Mouse (Mus musculus) MEL (cell line): ENCODE results near the gene Trappc12. TPM values are rescaled to one million over a fixed set of nuclear protein-coding genes. Genes with fewer than 3 reads are reported as not detected.

ENCODE experiments used
- DNase-seq: peaks from one replicate; pipeline ENCODE4 v3.0.0; 2011; ENCODE audit warnings: low read depth, low spot score
- H3K27ac ChIP-seq: 2 replicates; pipeline ENCODE4 v1.5.1; 2012; ENCODE audit warnings: low read depth, mild to moderate bottlenecking, control low read depth, low read length, moderate library complexity; ENCODE audit not compliant: control insufficient read depth
- H3K27me3 ChIP-seq, 2 experiments: fragments of 150-350 bp in 1 of 2; sonication (generic) in 1 of 2; 2 replicates each; pipeline ENCODE4 v1.6.1; 2012; ENCODE audit warnings: low read length in 2 of 2, mild to moderate bottlenecking in 2 of 2, improper control_type of control experiment in 1 of 2, moderate library complexity in 1 of 2; ENCODE audit not compliant: insufficient read depth in 2 of 2, control insufficient read depth in 1 of 2
- H3K36me3 ChIP-seq, 2 experiments: 2 replicates each; pipeline ENCODE4 v1.6.1; 2012 to 2014; ENCODE audit warnings: low read length in 2 of 2, improper control_type of control experiment in 1 of 2, inconsistent platforms in 1 of 2, mild to moderate bottlenecking in 1 of 2; ENCODE audit not compliant: insufficient read depth in 2 of 2, control insufficient read depth in 1 of 2
- H3K4me1 ChIP-seq, 2 experiments: fragments of 150-350 bp in 1 of 2; sonication (generic) in 1 of 2; 2 replicates each; pipeline ENCODE4 v1.6.1; 2012; ENCODE audit warnings: low read length in 2 of 2, improper control_type of control experiment in 1 of 2, mild to moderate bottlenecking in 1 of 2; ENCODE audit not compliant: insufficient read depth in 2 of 2, control insufficient read depth in 1 of 2
- H3K4me3 ChIP-seq, 2 experiments: fragments of 150-350 bp in 1 of 2; sonication (generic) in 1 of 2; 2 replicates each; pipeline ENCODE4 v1.5.1; 2012; ENCODE audit warnings: low read depth in 2 of 2, low read length in 2 of 2, mild to moderate bottlenecking in 2 of 2, moderate library complexity in 2 of 2, control low read depth in 1 of 2, improper control_type of control experiment in 1 of 2; ENCODE audit not compliant: control insufficient read depth in 1 of 2, insufficient read depth in 1 of 2
- H3K79me2 ChIP-seq: 2 replicates; pipeline ENCODE4 v1.6.1; 2012; ENCODE audit warnings: mild to moderate bottlenecking, low read length, moderate library complexity; ENCODE audit not compliant: control insufficient read depth, poor library complexity, insufficient read depth
- H3K9ac ChIP-seq: 2 replicates; pipeline ENCODE4 v1.6.1; 2012; ENCODE audit warnings: low read depth, mild to moderate bottlenecking, control low read depth, low read length, moderate library complexity; ENCODE audit not compliant: control insufficient read depth, poor library complexity, severe bottlenecking
- H3K9me3 ChIP-seq: fragments of 150-350 bp; sonication (generic); replicated peaks from 2 replicates; pipeline ENCODE4 v1.6.1; 2012; ENCODE audit warnings: mild to moderate bottlenecking, low read length, improper control_type of control experiment, moderate library complexity; ENCODE audit not compliant: insufficient read depth
- BHLHE40 ChIP-seq: IDR thresholded peaks from 2 replicates; pipeline ENCODE4 v1.6.1; 2012; ENCODE audit warnings: low read depth, mild to moderate bottlenecking, inconsistent platforms, low read length, improper control_type of control experiment, borderline replicate concordance
- CHD2 ChIP-seq: IDR thresholded peaks from 2 replicates; pipeline ENCODE4 v1.6.1; 2011; ENCODE audit warnings: low read length, improper control_type of control experiment
- ELF1 ChIP-seq: IDR thresholded peaks from 2 replicates; pipeline ENCODE4 v1.6.1; 2014; ENCODE audit warnings: low read depth, mild to moderate bottlenecking, inconsistent platforms, low read length, improper control_type of control experiment, moderate library complexity
- ETS1 ChIP-seq: IDR thresholded peaks from 2 replicates; pipeline ENCODE4 v1.6.1; 2012; ENCODE audit warnings: low read depth, mild to moderate bottlenecking, inconsistent platforms, low read length, improper control_type of control experiment, moderate library complexity
- GATA1 ChIP-seq: IDR thresholded peaks from 2 replicates; pipeline ENCODE4 v1.6.1; 2011; ENCODE audit warnings: low read depth, low read length, improper control_type of control experiment
- JUND ChIP-seq: IDR thresholded peaks from 2 replicates; pipeline ENCODE4 v1.6.1; 2011; ENCODE audit warnings: low read depth, mild to moderate bottlenecking, improper control_type of control experiment, low read length
- KAT2A ChIP-seq: conservative IDR thresholded peaks from 2 replicates; pipeline ENCODE4 v1.6.1; 2012; ENCODE audit warnings: low read depth, low read length, improper control_type of control experiment, inconsistent platforms
- MAX ChIP-seq: IDR thresholded peaks from 2 replicates; pipeline ENCODE4 v1.6.1; 2011; ENCODE audit warnings: low read length, improper control_type of control experiment
- MXI1 ChIP-seq: IDR thresholded peaks from 2 replicates; pipeline ENCODE4 v1.6.1; 2011; ENCODE audit warnings: mild to moderate bottlenecking, low read depth, low read length, improper control_type of control experiment
- MYB ChIP-seq: IDR thresholded peaks from 2 replicates; pipeline ENCODE4 v1.6.1; 2011; ENCODE audit warnings: mild to moderate bottlenecking, low read depth, low read length, improper control_type of control experiment
- MYC ChIP-seq: IDR thresholded peaks from 2 replicates; pipeline ENCODE4 v1.6.1; 2011; ENCODE audit warnings: low read depth, mild to moderate bottlenecking, low read length, improper control_type of control experiment, moderate library complexity
- NRF1 ChIP-seq: IDR thresholded peaks from 2 replicates; pipeline ENCODE4 v1.6.1; 2014; ENCODE audit warnings: low read depth, mild to moderate bottlenecking, inconsistent platforms, low read length, improper control_type of control experiment, moderate library complexity; ENCODE audit not compliant: poor library complexity, insufficient read depth, severe bottlenecking
- POLR2AphosphoS5 ChIP-seq: IDR thresholded peaks from 2 replicates; pipeline ENCODE4 v1.6.1; 2012; ENCODE audit warnings: low read depth, borderline replicate concordance, mild to moderate bottlenecking, inconsistent platforms, low read length, moderate library complexity, mixed read lengths
- RCOR1 ChIP-seq: IDR thresholded peaks from 2 replicates; pipeline ENCODE4 v1.6.1; 2012; ENCODE audit warnings: low read depth, mild to moderate bottlenecking, inconsistent platforms, low read length, improper control_type of control experiment
- SIN3A ChIP-seq: IDR thresholded peaks from 2 replicates; pipeline ENCODE4 v1.6.1; 2012; ENCODE audit warnings: low read length, improper control_type of control experiment, inconsistent platforms
- SMC3 ChIP-seq: IDR thresholded peaks from 2 replicates; pipeline ENCODE4 v1.6.1; 2011; ENCODE audit warnings: low read depth, low read length, improper control_type of control experiment
- UBTF ChIP-seq: IDR thresholded peaks from 2 replicates; pipeline ENCODE4 v1.6.1; 2012; ENCODE audit warnings: low read depth, mild to moderate bottlenecking, inconsistent platforms, low read length, improper control_type of control experiment, moderate library complexity, borderline replicate concordance; ENCODE audit not compliant: insufficient read depth
- USF1 ChIP-seq: IDR thresholded peaks from 2 replicates; pipeline ENCODE4 v1.6.1; 2014; ENCODE audit warnings: low read depth, mild to moderate bottlenecking, inconsistent platforms, low read length, improper control_type of control experiment, moderate library complexity
- USF2 ChIP-seq, 2 experiments: IDR thresholded peaks; 2 replicates each; pipeline ENCODE4 v1.6.1; 2011 to 2012; ENCODE audit warnings: improper control_type of control experiment in 2 of 2, low read length in 2 of 2, borderline replicate concordance in 1 of 2, inconsistent platforms in 1 of 2, low read depth in 1 of 2, mild to moderate bottlenecking in 1 of 2; ENCODE audit not compliant: insufficient read depth in 1 of 2
- ZMIZ1 ChIP-seq: IDR thresholded peaks from 2 replicates; pipeline ENCODE4 v1.6.1; 2012; ENCODE audit warnings: low read depth, mild to moderate bottlenecking, inconsistent platforms, low read length, improper control_type of control experiment, moderate library complexity
- polyA plus RNA-seq, 2 experiments: library from polyadenylated mRNA; stranded (reverse) in 1 of 2; unstranded in 1 of 2; fragments of >175 nt in 1 of 2; fragments of >200 nt in 1 of 2; gene quantifications; 2 replicates each; pipeline versions ENCODE4 v1.2.1 to v1.2.4; 2012; ENCODE audit warnings: low replicate concordance in 2 of 2, low read depth in 1 of 2; ENCODE audit not compliant: insufficient read length in 2 of 2, insufficient read depth in 1 of 2, missing spikeins in 1 of 2
- total RNA-seq: library from RNA; depleted of rRNA; stranded (reverse); fragments of 300-350 nt; gene quantifications from 2 replicates; pipeline ENCODE4 v1.2.3, GENCODE M21; 2012

Gene Trappc12
- total and polyA plus RNA-seq, 3 experiments = 31.1 to 35.1 TPM; not detected in 1

DNA sequence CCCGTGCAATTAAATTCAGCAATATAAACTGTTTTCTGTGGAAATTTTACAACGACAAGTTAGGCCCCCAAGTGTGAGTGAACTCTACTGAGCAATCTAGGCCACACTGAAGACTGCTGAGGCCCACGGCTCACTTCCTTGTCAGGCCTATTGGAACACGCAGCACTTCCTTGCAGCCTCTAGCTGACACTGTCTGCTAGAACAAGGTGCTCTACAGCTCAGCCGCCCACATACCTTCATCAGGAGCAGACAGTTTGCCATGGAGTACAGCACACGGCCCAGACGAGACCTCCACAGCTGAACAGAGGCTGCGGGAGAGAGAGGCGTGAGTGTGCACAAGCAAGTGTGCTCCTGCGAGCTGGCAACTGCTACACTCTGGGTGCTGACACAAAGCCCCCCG, 49.0 kb downstream of the Trappc12 start:
- no peaks in the 10 kb centered on the region for H3K4me1 ChIP-seq
- no peaks in the 10 kb centered on the region for H3K9me3 ChIP-seq
- H3K27ac ChIP-seq = no peak overlapping the region
- no peak overlapping the region for H3K4me3 ChIP-seq
- no peak for DNase-seq
- H3K9ac ChIP-seq = no peak overlapping the region
- peaks cover 0 to 2% of the 10 kb centered on the region in 2 experiments; a peak in 1 of 4 replicates for H3K36me3 ChIP-seq
- no peak for TF ChIP-seq ZMIZ1
- TF ChIP-seq SMC3 = no peak
- TF ChIP-seq NRF1 = no peak
- no peak for TF ChIP-seq CHD2
- TF ChIP-seq RCOR1 = no peak
- no peak for TF ChIP-seq USF1
- TF ChIP-seq MAX = no peak
- H3K79me2 ChIP-seq = no peaks in the 10 kb centered on the region
- H3K27me3 ChIP-seq = no peaks in the 10 kb centered on the region

DNA sequence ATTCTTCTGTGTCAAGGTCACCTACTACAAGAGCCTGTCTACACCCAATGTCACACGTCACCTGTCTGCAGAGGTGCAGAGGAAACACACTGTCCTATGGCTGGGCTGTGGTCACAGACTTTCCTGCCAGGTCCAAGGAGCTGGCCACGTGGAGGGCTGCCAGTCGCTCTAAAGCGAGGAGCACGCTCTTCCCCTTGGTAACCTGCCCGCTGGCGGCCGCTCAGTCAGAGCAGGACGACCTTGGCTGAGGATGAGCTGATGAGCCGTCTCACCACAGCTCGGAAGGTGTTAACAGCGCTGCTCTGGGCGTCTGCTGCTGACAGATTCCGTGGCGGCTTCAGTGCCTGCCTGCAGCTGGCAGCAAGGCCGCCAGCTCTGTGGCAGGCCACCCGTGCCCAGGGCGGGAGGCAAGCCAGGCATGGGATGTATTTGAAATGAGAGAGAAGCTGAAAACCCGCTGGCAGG, 49.7 kb downstream of the Trappc12 start:
- H3K36me3 ChIP-seq = peaks cover 0 to 2% of the 10 kb centered on the region in 2 experiments; a peak in 1 of 4 replicates
- TF ChIP-seq GATA1 (no peak), ELF1 (no peak), UBTF (no peak), MAX (no peak), MYB (no peak), POLR2AphosphoS5 (no peak), SIN3A (no peak), BHLHE40 (no peak), MXI1 (no peak), USF2 (IDR thresholded peaks at IDR 0.05; ENCODE audit: borderline replicate concordance in 1 of 2, insufficient read depth in 1 of 2, low read depth in 1 of 2, low read length in 2 of 2) (no peak), RCOR1 (no peak), USF1 (no peak), KAT2A (no peak), JUND (no peak), ETS1 (no peak), MYC (no peak)
- TF ChIP-seq, all 39 proteins: peak for 0
- no peaks in the 10 kb centered on the region for H3K4me1 ChIP-seq
- H3K27me3 ChIP-seq = no peaks in the 10 kb centered on the region
- no peak overlapping the region for H3K4me3 ChIP-seq
- no peaks in the 10 kb centered on the region for H3K79me2 ChIP-seq
- H3K27ac ChIP-seq = no peak overlapping the region
- DNase-seq = no peak
- H3K9ac ChIP-seq = no peak overlapping the region
- H3K9me3 ChIP-seq = no peaks in the 10 kb centered on the region
